Mouse (Mus musculus) megakaryocyte progenitor cell, adult 5-6 weeks (primary cell): Measurements from ENCODE around the gene Gm1673. TPM values are rescaled to one million over a fixed set of nuclear protein-coding genes. Genes with fewer than 3 reads are reported as not detected.
A peak's percentile ranks its signal among the peaks of the same experiment; 100 is the strongest.

ENCODE experiments used
- ATAC-seq: replicated peaks from 2 replicates; pipeline ENCODE4 v1.8.0; 2016; ENCODE audit warnings: mild to moderate bottlenecking, moderate TSS enrichment, inconsistent platforms; ENCODE audit not compliant: poor library complexity
- total RNA-seq, 2 experiments: library from RNA; stranded (forward) in 1 of 2; stranded (reverse) in 1 of 2; fragments of 157-497, 149-512 nt in 1 of 2; fragments of 200-1000 nt in 1 of 2; gene quantifications; 2 replicates each; pipeline versions ENCODE4 v1.2.3 to v1.2.4; 2015 to 2017

The Gm1673 gene
- total RNA-seq, 2 experiments from 2014 or later = 0.79 to 3.7 TPM

- no peak for ATAC-seq
These were observed 14.0 kb downstream of the Gm1673 start for GRCm38 (mm10) chr5:33997051-33997741.

GRCm38 (mm10) chr5:33997829-33998504 lies 14.7 kb downstream of the Gm1673 start:
- ATAC-seq = no peak

- ATAC-seq = no peak
These were observed 15.3 kb downstream of the Gm1673 start for GRCm38 (mm10) chr5:33998505-33998877.

- no peak for ATAC-seq
These were observed 16.3 kb downstream of the Gm1673 start for GRCm38 (mm10) chr5:33999466-34000090.

GRCm38 (mm10) chr5:34000809-34001208 lies 17.6 kb downstream of the Gm1673 start:
- no peak for ATAC-seq

- ATAC-seq = no peak
These were observed 18.2 kb downstream of the Gm1673 start for GRCm38 (mm10) chr5:34001401-34001800.

GRCm38 (mm10) chr5:34002636-34003035 lies 19.4 kb downstream of the Gm1673 start:
- no peak for ATAC-seq

- ATAC-seq = no peak
These were observed 21.4 kb downstream of the Gm1673 start for GRCm38 (mm10) chr5:34004618-34005017.

- no peak for ATAC-seq
These were observed 23.6 kb downstream of the Gm1673 start for GRCm38 (mm10) chr5:34006832-34007231.

GRCm38 (mm10) chr5:34007392-34007941 lies 24.2 kb downstream of the Gm1673 start:
- no peak for ATAC-seq

- ATAC-seq = no peak
These were observed 31.4 kb downstream of the Gm1673 start for GRCm38 (mm10) chr5:34014652-34015051.

GRCm38 (mm10) chr5:34018968-34019367 lies 35.7 kb downstream of the Gm1673 start:
- ATAC-seq = no peak

- ATAC-seq = no peak
These were observed 46.9 kb downstream of the Gm1673 start for GRCm38 (mm10) chr5:34030101-34030500.

GRCm38 (mm10) chr5:34031022-34031421 lies 47.8 kb downstream of the Gm1673 start:
- ATAC-seq = 0 out of 2 replicates have a peak, but pooled peaks have one; percentile 20

- ATAC-seq = no peak
These were observed 49.3 kb downstream of the Gm1673 start for GRCm38 (mm10) chr5:34032520-34032919.

Other genes starting within 250 kb of the Gm1673 start
- 15.5 and 16.2 TPM in 2 replicates for gene Letm1, start 200.6 kb upstream of the Gm1673 start, total RNA-seq (2015)
- gene Letm1, start 200.6 kb upstream of the Gm1673 start, total RNA-seq (2017) = 22.2 and 24.2 TPM in 2 replicates
- gene Nsd2, start 162.7 kb upstream of the Gm1673 start, total RNA-seq (2015) = 60.1 and 64.1 TPM in 2 replicates
- gene Nsd2, start 162.7 kb upstream of the Gm1673 start, total RNA-seq (2017) = 85.5 and 127 TPM in 2 replicates
- 31.1 and 33.7 TPM in 2 replicates for gene Nelfa, start 47.0 kb upstream of the Gm1673 start, total RNA-seq (2015)
- gene Nelfa, start 47.0 kb upstream of the Gm1673 start, total RNA-seq (2017) = 34.5 and 37.7 TPM in 2 replicates
- 1.7 and 1.8 TPM in 2 replicates for gene Nat8l, start 12.6 kb downstream of the Gm1673 start, total RNA-seq (2015)
- gene Nat8l, start 12.6 kb downstream of the Gm1673 start, total RNA-seq (2017) = 2.2 TPM in 2 replicates
- 1.7 and 2.1 TPM in 2 replicates for gene Poln, start 186.0 kb downstream of the Gm1673 start, total RNA-seq (2015)
- gene Poln, start 186.0 kb downstream of the Gm1673 start, total RNA-seq (2017) = 1.2 and 2.5 TPM in 2 replicates
- gene Haus3, start 186.1 kb downstream of the Gm1673 start, total RNA-seq (2015) = 90.0 and 96.2 TPM in 2 replicates
- 108 and 158 TPM in 2 replicates for gene Haus3, start 186.1 kb downstream of the Gm1673 start, total RNA-seq (2017)
- gene Mxd4, start 204.3 kb downstream of the Gm1673 start, total RNA-seq (2015) = 14.7 and 17.4 TPM in 2 replicates
- gene Mxd4, start 204.3 kb downstream of the Gm1673 start, total RNA-seq (2017) = 20.1 and 21.0 TPM in 2 replicates